Comparison of ENCODE assay signal across 32 mouse cellular contexts in genomic region chr3:102751136-102751535, GRCm38 (mm10). TPM values are rescaled to one million over a fixed set of nuclear protein-coding genes. Genes with fewer than 3 reads are reported as not detected.
DNase-seq lines count a peak whose midpoint lies in the region; ATAC-seq lines count a peak whose summit lies in the region.
"Had no signal": no experiment of that assay in that cellular context is flagged by ENCODE, and none has a peak within 500 bp of the region (broad histone marks: within the 10 kb centered on the region; RNA-seq: fewer than 3 reads in every experiment).

No protein-coding gene starts in this region.

- H3K27me3 ChIP-seq in lung, embryonic 16.5 days (ENCODE audit: control insufficient read depth, insufficient read depth, low read depth, low read length), result no peaks in the 10 kb centered on the region
- H3K27me3 ChIP-seq: embryonic facial prominence, embryonic 13.5 days; forebrain, embryonic 12.5 days; forebrain, embryonic 15.5 days; hindbrain, embryonic 13.5 days had no signal

- H3K27ac ChIP-seq in lung, embryonic 16.5 days (ENCODE audit: low read length), result peak overlapping the region; percentile 86
- H3K27ac ChIP-seq: embryonic facial prominence, embryonic 10.5 days; embryonic facial prominence, embryonic 13.5 days; forebrain, embryonic 12.5 days; forebrain, embryonic 15.5 days; hindbrain, embryonic 10.5 days; hindbrain, embryonic 13.5 days had no signal

- intact Hi-C loops in heart, postnatal 14 days (cut with DNase I), result no loop called here

- no peak overlapping the region for H3K4me3 ChIP-seq in lung, embryonic 16.5 days (ENCODE audit: low read length)
- H3K4me3 ChIP-seq: embryonic facial prominence, embryonic 10.5 days; embryonic facial prominence, embryonic 13.5 days; erythroblast, embryonic 14.5 days; forebrain, embryonic 12.5 days; forebrain, embryonic 15.5 days; hindbrain, embryonic 10.5 days; hindbrain, embryonic 13.5 days had no signal

- H3K36me3 ChIP-seq in lung, embryonic 16.5 days (ENCODE audit: control insufficient read depth, insufficient read depth, low read length), result no peaks in the 10 kb centered on the region
- H3K36me3 ChIP-seq: forebrain, embryonic 15.5 days had no signal

- no peaks in the 10 kb centered on the region for H3K9me3 ChIP-seq in lung, embryonic 16.5 days (ENCODE audit: control insufficient read depth, low read length)
- H3K9me3 ChIP-seq: embryonic facial prominence, embryonic 10.5 days; embryonic facial prominence, embryonic 13.5 days; forebrain, embryonic 12.5 days; forebrain, embryonic 15.5 days; hindbrain, embryonic 10.5 days; hindbrain, embryonic 13.5 days had no signal

- peak; percentile 64; the same call in 1 of the 2 replicates for ATAC-seq in lung, embryonic 16.5 days (ENCODE audit: low read depth)
- ATAC-seq: activated CD4-positive, CD25-positive, alpha-beta regulatory T cell, adult 4 months; forebrain, embryonic 15.5 days; hindbrain, embryonic 16.5 days had no signal

- peak; percentile 22 for DNase-seq in heart, adult 11 months
- no peak for DNase-seq in heart, postnatal 14 days
- DNase-seq in lung, postnatal 25 days (ENCODE audit: low spot score), result peak; percentile 82
- DNase-seq in right cerebral cortex, postnatal 36 days (ENCODE audit: low spot score in 2 of 2), result no peak
- DNase-seq in kidney, postnatal 25 days, result no peak
- DNase-seq: adrenal gland, adult 8-10 months; adrenal gland, postnatal 25 days; cerebellum, adult 11-12 months; cerebellum, adult 8-10 months; cerebellum, postnatal 10 days; cerebellum, postnatal 36 days; embryo, embryonic 11 days; gastrocnemius, postnatal 25 days; heart, postnatal 36 days had no signal

- no peak overlapping the region for H3K9ac ChIP-seq in lung, embryonic 16.5 days (ENCODE audit: low read length)
- H3K9ac ChIP-seq: embryonic facial prominence, embryonic 13.5 days; forebrain, embryonic 12.5 days; forebrain, embryonic 15.5 days; hindbrain, embryonic 13.5 days had no signal

- no peak overlapping the region for H3K4me2 ChIP-seq in lung, embryonic 16.5 days (ENCODE audit: low read depth, low read length)
- H3K4me2 ChIP-seq: embryonic facial prominence, embryonic 13.5 days; forebrain, embryonic 12.5 days; forebrain, embryonic 15.5 days; heart, embryonic 11.5 days; hindbrain, embryonic 13.5 days had no signal

- H3K4me1 ChIP-seq in lung, embryonic 16.5 days (replicated peaks; ENCODE audit: control insufficient read depth, insufficient read depth, low read length), result peaks cover 17% of the 10 kb centered on the region

- WGBS in lung, embryonic 16.5 days, result 58% methylated on average over 5 of the region's 5 CpGs

RNA-seq across cellular contexts. Expression of gene Tspan2, which starts 16.8 kb away (rescaled TPM):
- 10 to 100 TPM; 21.8 to 22.1 TPM for total RNA-seq in heart, postnatal 14 days (2021)
- 17.7 and 17.9 TPM in 2 replicates for polyA plus RNA-seq in lung, embryonic 16.5 days (2015; fragmentation: Nextera tagmentation; extraction: Ambion mirVana)
- polyA plus RNA-seq: erythroblast, embryonic 14.5 days had no signal

RNA-seq across cellular contexts. Expression of gene Tshb, which starts 31.4 kb away (rescaled TPM):
- not detected for total RNA-seq in heart, postnatal 14 days (2021)
- polyA plus RNA-seq in lung, embryonic 16.5 days (2015; fragmentation: Nextera tagmentation; extraction: Ambion mirVana), result 0.24 and 0.53 TPM in 2 replicates
- total RNA-seq: adrenal gland, adult 8-10 months; adrenal gland, postnatal 25 days; ES-E14; gastrocnemius, adult 8-10 months; gastrocnemius, postnatal 25 days; granulocyte monocyte progenitor cell, adult 5-6 weeks; heart, adult 8-10 months; heart, postnatal 36 days had no signal
- polyA plus RNA-seq: brain, embryonic 14.5 days; cortical plate, adult 2 months; erythroblast, embryonic 14.5 days; heart, postnatal 0 days; hindbrain, embryonic 10.5 days had no signal

Comparison
In these comparisons a context has a peak if more than half of its experiments do, and no peak if none do; other contexts are left out.
1. DNase-seq: peak in heart, adult 11 months (single experiment) and lung, postnatal 25 days (single experiment); none in heart, postnatal 14 days (0 of 2), right cerebral cortex, postnatal 36 days (0 of 2) and kidney, postnatal 25 days (0 of 2).